Mouse (Mus musculus) brain, embryonic 14.5 days (tissue): Measurements from ENCODE around the gene Dtwd1.

ENCODE experiments used
- CTCF ChIP-seq: fragments of 200-500 bp; IDR thresholded peaks from 2 replicates; pipeline ENCODE4 v1.5.1; 2012; ENCODE audit warnings: inconsistent platforms, mild to moderate bottlenecking, moderate library complexity, borderline replicate concordance; ENCODE audit not compliant: insufficient read depth, insufficient read length; ENCODE audit errors: extremely low read depth
- POLR2A ChIP-seq: fragments of 200-500 bp; IDR thresholded peaks from 2 replicates; pipeline ENCODE4 v1.6.1; 2012; ENCODE audit warnings: mild to moderate bottlenecking, inconsistent platforms, borderline replicate concordance; ENCODE audit not compliant: poor library complexity, insufficient read depth, insufficient read length, severe bottlenecking; ENCODE audit errors: extremely low read depth

GRCm38 (mm10) chr2:126166848-126167617 is 15.1 kb downstream of the Dtwd1 start:
- TF ChIP-seq CTCF (no peak), POLR2A (no peak)
